Mouse (Mus musculus): ENCODE results near the gene D6Wsu163e. TPM values are rescaled to one million over a fixed set of nuclear protein-coding genes. Genes with fewer than 3 reads are reported as not detected.
A peak's percentile ranks its signal among the peaks of the same experiment; 100 is the strongest.

Gene D6Wsu163e
- polyA plus RNA-seq, 1 experiment = 4.4 TPM

- Histone ChIP-seq H3K4me3 (ENCODE audit: extremely low read depth, insufficient read depth, insufficient read length) (no peak overlapping the region), H3K27ac (ENCODE audit: insufficient read depth, low read length) (no peak overlapping the region), H3K4me1 (ENCODE audit: control insufficient read depth, insufficient read depth, insufficient read length) (no peaks in the 10 kb centered on the region), H3K36me3 (ENCODE audit: control insufficient read depth, insufficient read depth, low read length) (no peaks in the 10 kb centered on the region), H3K27me3 (ENCODE audit: control insufficient read depth, insufficient read depth, low read length) (no peaks in the 10 kb centered on the region)
- 97% methylated on average over 2 of the region's 2 CpGs for WGBS
- TF ChIP-seq CTCF (IDR thresholded peaks at IDR 0.05; ENCODE audit: extremely low read depth, insufficient read depth, insufficient read length, insufficient replicate concordance) (no peak), POLR2A (IDR thresholded peaks at IDR 0.05; ENCODE audit: low read depth, low read length) (no peak)
- no peak for DNase-seq (ENCODE audit: low read depth in 1 of 2, low spot score in 2 of 2)
Measured at GRCm38 (mm10) chr6:126932896-126933295, 6.9 kb upstream of the D6Wsu163e start.

DNA sequence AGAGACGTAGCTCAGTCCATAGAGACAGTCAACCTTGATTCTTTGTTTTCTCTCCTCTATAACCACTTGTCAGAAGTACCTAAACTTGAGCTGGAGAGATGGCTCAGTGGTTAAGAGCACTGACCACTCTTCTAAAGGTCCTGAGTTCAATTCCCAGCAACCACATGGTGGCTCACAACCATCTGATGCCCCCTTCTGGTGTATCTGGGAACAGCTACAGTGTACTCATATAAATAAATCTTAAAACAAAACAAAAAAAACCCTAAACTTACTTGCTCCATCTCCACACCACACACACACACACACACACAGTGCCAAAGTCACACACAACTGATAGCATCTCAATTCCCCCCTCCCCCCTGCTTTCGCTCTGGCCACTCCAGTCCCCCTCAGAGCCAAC lies 1.7 kb upstream of the D6Wsu163e start:
- TF ChIP-seq POLR2A (IDR thresholded peaks at IDR 0.05; ENCODE audit: low read depth, low read length) = no peak
- TF ChIP-seq CTCF (IDR thresholded peaks at IDR 0.05; ENCODE audit: extremely low read depth, insufficient read depth, insufficient read length, insufficient replicate concordance) = no peak
- 87% methylated on average over 2 of the region's 2 CpGs for WGBS
- H3K4me1 ChIP-seq (ENCODE audit: control insufficient read depth, insufficient read depth, insufficient read length) = peaks cover 7% of the 10 kb centered on the region
- H3K27ac ChIP-seq (ENCODE audit: insufficient read depth, low read length) = no peak overlapping the region
- H3K36me3 ChIP-seq (ENCODE audit: control insufficient read depth, insufficient read depth, low read length) = peaks cover 6% of the 10 kb centered on the region; the same call in 1 of the 2 replicates
- no peaks in the 10 kb centered on the region for H3K27me3 ChIP-seq (ENCODE audit: control insufficient read depth, insufficient read depth, low read length)
- H3K4me3 ChIP-seq (ENCODE audit: extremely low read depth, insufficient read depth, insufficient read length) = no peak overlapping the region
- no peak for DNase-seq (ENCODE audit: low read depth in 1 of 2, low spot score in 2 of 2)

GRCm38 (mm10) chr6:126938853-126939486 lies 792 bp upstream of the D6Wsu163e start:
- peaks cover 7% of the 10 kb centered on the region for H3K4me1 ChIP-seq (ENCODE audit: control insufficient read depth, insufficient read depth, insufficient read length)
- peaks cover 10% of the 10 kb centered on the region for H3K36me3 ChIP-seq (ENCODE audit: control insufficient read depth, insufficient read depth, low read length)
- no peak overlapping the region; the same call in 1 of the 2 replicates for H3K27ac ChIP-seq (ENCODE audit: insufficient read depth, low read length)
- no peaks in the 10 kb centered on the region for H3K27me3 ChIP-seq (ENCODE audit: control insufficient read depth, insufficient read depth, low read length)
- peak overlapping the region; percentile 80 for H3K4me3 ChIP-seq (ENCODE audit: extremely low read depth, insufficient read depth, insufficient read length)
- 2% methylated on average over 31 of the region's 31 CpGs for WGBS
- TF ChIP-seq POLR2A (IDR thresholded peaks at IDR 0.05; ENCODE audit: low read depth, low read length) = no peak
- TF ChIP-seq CTCF (IDR thresholded peaks at IDR 0.05; ENCODE audit: extremely low read depth, insufficient read depth, insufficient read length, insufficient replicate concordance) = no peak
- DNase-seq (ENCODE audit: low read depth in 1 of 2, low spot score in 2 of 2) = no peak

GRCm38 (mm10) chr6:126940451-126940850 lies 689 bp downstream of the D6Wsu163e start:
- H3K27ac ChIP-seq (ENCODE audit: insufficient read depth, low read length) = no peak overlapping the region; the same call in 1 of the 2 replicates
- peaks cover 14% of the 10 kb centered on the region for H3K36me3 ChIP-seq (ENCODE audit: control insufficient read depth, insufficient read depth, low read length)
- H3K4me3 ChIP-seq (ENCODE audit: extremely low read depth, insufficient read depth, insufficient read length) = peak overlapping the region; percentile 64; the same call in 1 of the 2 replicates
- 1% methylated on average over 5 of the region's 5 CpGs for WGBS
- no peak for TF ChIP-seq CTCF (IDR thresholded peaks at IDR 0.05; ENCODE audit: extremely low read depth, insufficient read depth, insufficient read length, insufficient replicate concordance)
- TF ChIP-seq POLR2A (IDR thresholded peaks at IDR 0.05; ENCODE audit: low read depth, low read length) = no peak
- DNase-seq (ENCODE audit: low read depth in 1 of 2, low spot score in 2 of 2) = peak in 1 of 2 experiments; percentile 49
- peaks cover 7% of the 10 kb centered on the region for H3K4me1 ChIP-seq (ENCODE audit: control insufficient read depth, insufficient read depth, insufficient read length)
- no peaks in the 10 kb centered on the region for H3K27me3 ChIP-seq (ENCODE audit: control insufficient read depth, insufficient read depth, low read length)

DNA sequence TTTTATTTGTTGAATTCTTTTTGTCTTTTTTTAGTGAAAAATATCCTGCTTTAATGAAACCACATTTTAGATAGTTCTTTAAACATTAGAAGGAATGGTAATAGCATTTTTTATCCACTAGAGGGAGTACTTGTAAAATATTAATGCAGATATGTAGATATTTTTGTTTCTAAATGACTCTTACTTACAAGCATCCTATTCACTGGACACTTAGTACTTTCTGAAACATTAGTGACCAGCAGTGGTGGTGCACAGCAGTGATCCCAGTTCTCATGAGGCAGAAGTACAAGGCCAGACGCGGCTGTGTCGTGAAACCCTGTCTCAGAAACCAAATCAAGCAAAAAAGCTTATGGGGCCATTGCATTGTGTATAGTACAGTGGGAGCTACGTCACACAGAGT lies 8.6 kb downstream of the D6Wsu163e start:
- Histone ChIP-seq H3K27ac (ENCODE audit: insufficient read depth, low read length) (no peak overlapping the region), H3K27me3 (ENCODE audit: control insufficient read depth, insufficient read depth, low read length) (no peaks in the 10 kb centered on the region), H3K4me1 (ENCODE audit: control insufficient read depth, insufficient read depth, insufficient read length) (no peaks in the 10 kb centered on the region), H3K36me3 (ENCODE audit: control insufficient read depth, insufficient read depth, low read length) (peaks cover 24% of the 10 kb centered on the region), H3K4me3 (ENCODE audit: extremely low read depth, insufficient read depth, insufficient read length) (no peak overlapping the region)
- TF ChIP-seq POLR2A (IDR thresholded peaks at IDR 0.05; ENCODE audit: low read depth, low read length) (no peak), CTCF (IDR thresholded peaks at IDR 0.05; ENCODE audit: extremely low read depth, insufficient read depth, insufficient read length, insufficient replicate concordance) (no peak)
- WGBS = 92% methylated on average over 4 of the region's 4 CpGs
- DNase-seq (ENCODE audit: low read depth in 1 of 2, low spot score in 2 of 2) = no peak

DNA sequence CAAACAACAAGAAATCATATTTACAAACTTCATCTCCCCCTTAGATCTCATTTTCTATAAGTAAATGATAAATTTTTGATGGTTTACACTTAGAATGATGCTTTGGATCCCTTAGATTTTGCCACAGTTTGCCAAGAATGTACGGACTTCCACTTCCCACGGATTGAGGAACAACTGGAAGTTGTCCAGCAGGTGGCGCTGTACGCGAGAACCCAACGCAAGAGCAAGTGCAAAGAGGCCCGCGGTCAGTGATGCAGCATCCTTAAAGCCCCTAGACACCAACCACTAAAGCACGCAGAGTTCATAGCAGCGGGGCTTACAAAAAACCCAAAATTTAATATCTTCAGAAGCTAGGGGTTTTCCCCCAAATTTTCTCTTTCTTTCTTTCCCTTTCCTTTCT lies 16.0 kb downstream of the D6Wsu163e start:
- peaks cover 17% of the 10 kb centered on the region for H3K36me3 ChIP-seq (ENCODE audit: control insufficient read depth, insufficient read depth, low read length)
- 8% methylated on average over 10 of the region's 10 CpGs for WGBS
- peak; percentile 34 to 64 for DNase-seq (ENCODE audit: low read depth in 1 of 2, low spot score in 2 of 2)

GRCm38 (mm10) chr6:126961371-126962018 lies 21.7 kb downstream of the D6Wsu163e start:
- Histone ChIP-seq H3K4me3 (ENCODE audit: extremely low read depth, insufficient read depth, insufficient read length) (no peak overlapping the region), H3K27ac (ENCODE audit: insufficient read depth, low read length) (no peak overlapping the region), H3K27me3 (ENCODE audit: control insufficient read depth, insufficient read depth, low read length) (no peaks in the 10 kb centered on the region), H3K36me3 (ENCODE audit: control insufficient read depth, insufficient read depth, low read length) (peaks cover 35% of the 10 kb centered on the region), H3K4me1 (ENCODE audit: control insufficient read depth, insufficient read depth, insufficient read length) (no peaks in the 10 kb centered on the region)
- DNase-seq (ENCODE audit: low read depth in 1 of 2, low spot score in 2 of 2) = no peak
- WGBS = 95% methylated on average over 8 of the region's 8 CpGs
- TF ChIP-seq POLR2A (IDR thresholded peaks at IDR 0.05; ENCODE audit: low read depth, low read length) (no peak), CTCF (IDR thresholded peaks at IDR 0.05; ENCODE audit: extremely low read depth, insufficient read depth, insufficient read length, insufficient replicate concordance) (no peak)

More for the DNA sequence above, 16.0 kb downstream of the D6Wsu163e start:
- TF ChIP-seq CTCF (IDR thresholded peaks at IDR 0.05; ENCODE audit: extremely low read depth, insufficient read depth, insufficient read length, insufficient replicate concordance) = peak; percentile 72
- TF ChIP-seq POLR2A (IDR thresholded peaks at IDR 0.05; ENCODE audit: low read depth, low read length) = no peak
- no peaks in the 10 kb centered on the region for H3K27me3 ChIP-seq (ENCODE audit: control insufficient read depth, insufficient read depth, low read length)
- H3K4me1 ChIP-seq (ENCODE audit: control insufficient read depth, insufficient read depth, insufficient read length) = no peaks in the 10 kb centered on the region
- no peak overlapping the region for H3K4me3 ChIP-seq (ENCODE audit: extremely low read depth, insufficient read depth, insufficient read length)
- H3K27ac ChIP-seq (ENCODE audit: insufficient read depth, low read length) = no peak overlapping the region
